Mouse (Mus musculus): ENCODE measurements around the gene Hpd.

Gene Hpd

DNA sequence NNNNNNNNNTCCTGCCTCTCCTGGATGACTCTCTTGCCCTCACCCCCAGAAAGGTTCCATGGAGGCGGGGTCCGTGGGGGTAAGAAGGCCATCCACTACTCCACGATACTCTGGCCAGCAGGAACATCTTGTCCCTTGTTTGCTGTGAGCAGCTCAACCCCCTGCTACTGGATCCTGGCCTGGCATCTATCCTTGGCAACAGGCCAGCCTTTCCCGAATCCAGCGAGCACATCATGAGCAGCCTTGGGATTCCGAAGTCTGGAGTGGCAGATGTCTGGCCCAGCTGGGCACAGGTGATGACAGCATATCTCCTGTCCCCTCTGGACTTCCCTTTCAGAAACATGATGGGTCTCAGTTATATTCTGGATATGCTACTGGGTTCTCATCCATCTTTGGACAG lies 3.4 kb upstream of the Hpd start:
- DNase-seq = peak; percentile 76

DNA sequence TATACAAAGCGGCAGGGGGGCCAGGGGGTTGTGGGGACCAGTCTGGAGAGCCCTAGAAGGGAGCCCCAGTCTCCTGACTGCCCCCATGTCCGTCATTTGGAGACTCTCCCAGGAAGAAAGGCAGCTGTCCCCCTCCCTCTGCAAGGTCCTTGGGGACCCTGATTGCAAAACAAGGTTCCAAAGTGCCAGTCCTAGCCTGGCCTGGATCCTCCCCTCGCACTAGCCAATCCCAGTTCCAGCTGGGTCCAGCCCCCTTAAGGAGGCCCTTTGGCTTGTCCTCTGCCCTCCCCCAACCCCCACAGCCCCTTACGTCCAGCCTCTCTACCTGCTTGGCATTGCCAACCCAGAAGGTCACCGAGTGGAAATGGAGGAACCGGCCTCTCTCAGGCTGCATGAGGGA lies 991 bp downstream of the Hpd start:
- DNase-seq = peak; percentile 84

DNA sequence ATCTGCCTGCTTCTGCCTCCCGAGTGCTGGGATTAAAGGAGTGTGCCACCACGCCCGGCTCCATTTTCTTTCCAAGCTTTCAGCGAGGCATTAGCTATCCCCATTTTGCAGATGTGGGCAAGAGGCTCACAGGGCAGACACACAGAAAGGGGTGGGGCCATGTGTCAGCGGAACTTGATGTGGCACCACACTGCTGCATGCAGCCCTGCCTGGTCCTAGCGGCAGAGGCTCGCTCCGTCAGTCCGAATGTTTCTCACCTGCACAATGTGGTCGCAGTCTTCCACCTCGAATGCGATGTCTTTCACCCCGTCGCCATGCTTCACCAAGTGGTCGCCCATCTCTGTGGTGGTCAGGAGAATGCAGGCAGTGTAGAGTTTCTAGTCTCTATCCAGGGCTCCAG lies 2.1 kb downstream of the Hpd start:
- DNase-seq = no peak

DNA sequence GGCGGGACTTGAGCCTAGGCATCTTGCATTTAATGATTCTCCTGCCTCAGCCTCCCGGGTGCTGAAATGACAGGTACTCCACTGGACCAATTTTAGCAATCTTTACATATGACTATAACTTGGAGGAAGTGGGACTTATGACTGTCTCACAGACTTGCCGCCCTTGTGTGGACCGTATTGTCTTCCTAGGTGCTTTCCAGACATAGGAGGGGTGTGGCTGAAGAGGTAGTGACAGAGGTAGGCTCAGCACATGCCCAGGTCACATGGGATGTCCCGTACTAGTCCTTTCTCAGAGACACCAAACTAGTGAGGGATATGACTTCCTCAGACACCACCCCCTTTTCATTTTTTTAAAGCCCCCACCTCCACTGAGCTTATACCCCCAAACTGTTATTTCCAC lies 3.7 kb downstream of the Hpd start:
- DNase-seq = no peak

GRCm38 (mm10) chr5:123171646-123172350 lies 10.7 kb downstream of the Hpd start:
- DNase-seq = peak; percentile 90

- no peak for DNase-seq
These were observed 12.2 kb downstream of the Hpd start for GRCm38 (mm10) chr5:123170365-123170764.

DNA sequence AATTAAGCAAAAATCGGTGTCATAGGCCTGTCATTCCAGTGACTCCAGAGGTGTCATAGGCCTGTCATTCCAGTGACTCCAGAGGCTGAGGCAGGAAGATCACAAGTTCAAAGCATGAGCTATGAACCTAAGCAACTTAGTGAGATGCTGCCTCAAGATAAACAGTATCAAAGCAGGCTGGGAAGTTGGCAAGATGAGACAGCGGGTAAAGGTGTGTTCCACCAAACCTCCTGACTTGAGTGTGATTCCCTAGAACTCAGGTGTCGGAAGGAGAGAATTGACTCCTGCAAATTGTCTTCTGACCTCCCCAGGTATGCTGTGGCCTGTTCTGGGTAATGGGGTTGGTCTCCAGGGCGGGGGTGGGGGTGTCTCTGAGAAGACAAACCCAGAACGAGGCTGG lies 13.2 kb downstream of the Hpd start, which contains the start of gene Psmd9:
Psmd9 (plus strand) TSS at position 130 of the 400 bp plus-strand sequence.
- no peak for DNase-seq

DNA sequence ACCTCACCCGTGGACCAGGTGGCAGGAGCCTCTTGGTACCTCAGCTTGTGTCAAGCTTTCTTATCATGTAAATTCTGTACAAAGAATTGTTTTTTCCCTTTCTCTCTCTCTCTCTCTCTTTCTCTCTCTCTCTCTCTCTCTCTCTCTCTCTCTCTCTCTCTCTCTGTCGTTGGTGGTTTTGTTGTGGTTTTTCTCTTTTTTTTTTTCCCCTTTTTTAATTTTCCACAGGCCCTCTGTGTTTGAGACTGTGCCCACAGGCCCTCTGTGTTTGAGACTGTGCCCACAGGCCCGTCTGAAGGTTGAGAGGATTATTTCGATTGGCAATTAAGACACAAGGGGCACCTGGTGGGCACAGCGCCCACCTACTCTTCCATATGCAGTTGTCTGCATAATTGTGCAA lies 14.9 kb downstream of the Hpd start:
- no peak for DNase-seq

GRCm38 (mm10) chr5:123166437-123166836 lies 16.1 kb downstream of the Hpd start:
- no peak for DNase-seq

DNA sequence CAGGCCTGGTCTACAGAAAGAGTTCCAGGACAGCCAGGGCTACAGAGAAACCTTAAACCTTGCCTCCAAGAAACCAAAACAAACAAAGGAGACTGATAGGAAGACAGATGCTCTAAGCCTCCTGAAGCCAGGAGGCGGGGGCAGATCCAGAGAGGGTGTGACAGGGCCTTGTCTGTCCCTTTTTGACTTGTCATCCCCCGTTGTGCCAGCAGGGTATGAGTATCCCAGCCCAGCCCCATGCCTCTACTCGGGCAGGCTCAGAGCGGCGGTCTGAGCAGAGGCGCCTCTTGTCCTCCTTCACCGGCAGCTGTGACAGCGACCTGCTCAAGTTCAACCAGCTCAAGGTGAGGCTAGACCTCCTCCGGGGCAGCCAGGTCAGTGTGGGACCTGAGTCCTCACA lies 19.6 kb downstream of the Hpd start:
- no peak for DNase-seq

DNA sequence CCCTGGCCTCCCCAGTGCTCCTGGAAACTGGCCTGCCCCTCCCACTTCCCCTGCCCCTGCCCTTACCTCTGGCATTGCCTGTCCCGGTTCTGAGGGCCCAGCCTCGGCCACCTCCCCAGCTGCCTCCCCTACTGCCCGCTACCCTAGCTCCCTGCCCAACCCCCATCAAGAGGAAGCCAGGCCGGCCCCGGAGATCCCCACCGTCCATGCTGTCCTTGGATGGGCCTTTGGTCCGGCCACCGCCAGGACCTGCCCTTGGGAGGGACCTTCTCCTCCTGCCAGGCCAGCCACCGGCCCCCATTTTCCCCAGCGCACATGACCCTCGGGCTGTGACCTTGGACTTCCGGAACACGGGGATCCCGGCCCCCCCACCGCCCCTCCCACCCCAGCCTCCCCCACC lies 22.2 kb downstream of the Hpd start:
- no peak for DNase-seq

GRCm38 (mm10) chr5:123159866-123160265 lies 22.7 kb downstream of the Hpd start:
- no peak for DNase-seq

DNA sequence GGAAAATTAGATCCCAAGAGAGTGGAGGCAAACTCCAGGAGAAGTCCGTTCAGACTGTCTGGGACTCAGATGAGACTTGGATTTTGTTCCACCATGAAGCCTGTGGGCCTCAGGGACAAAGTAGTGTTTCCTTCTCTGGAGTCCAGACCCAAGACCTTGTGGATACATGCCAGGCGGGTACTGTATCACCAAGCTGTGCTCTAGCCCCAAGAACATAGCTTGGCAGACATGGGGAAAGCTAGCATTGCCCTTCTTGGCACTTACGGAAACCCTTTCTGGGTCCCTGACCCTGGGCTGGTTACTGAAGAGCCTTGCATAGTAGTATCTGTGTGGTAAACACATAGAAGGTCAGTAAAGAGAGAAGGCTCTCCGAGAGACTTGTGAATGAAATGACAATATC lies 23.1 kb downstream of the Hpd start:
- DNase-seq = no peak

GRCm38 (mm10) chr5:123157972-123158371 lies 24.6 kb downstream of the Hpd start:
- DNase-seq = no peak

DNA sequence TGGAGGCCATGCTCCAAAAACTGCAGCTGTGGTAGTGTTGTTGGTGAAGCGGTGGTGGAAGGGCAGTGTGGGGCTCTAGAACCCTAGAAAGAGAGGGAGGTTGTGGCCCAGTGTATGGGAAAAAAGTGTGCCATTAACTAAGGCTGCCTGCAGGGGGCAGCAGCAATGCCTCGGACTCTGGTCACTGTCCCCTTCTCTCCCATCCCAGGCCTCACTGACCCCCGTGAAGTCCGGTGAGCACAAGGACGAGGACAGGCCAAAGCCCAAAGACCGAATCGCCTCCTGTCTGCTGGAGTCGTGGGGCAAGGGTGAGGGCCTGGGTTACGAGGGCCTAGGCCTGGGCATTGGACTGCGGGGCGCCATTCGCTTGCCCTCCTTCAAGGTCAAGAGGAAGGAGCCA lies 25.8 kb downstream of the Hpd start:
- no peak for DNase-seq

DNA sequence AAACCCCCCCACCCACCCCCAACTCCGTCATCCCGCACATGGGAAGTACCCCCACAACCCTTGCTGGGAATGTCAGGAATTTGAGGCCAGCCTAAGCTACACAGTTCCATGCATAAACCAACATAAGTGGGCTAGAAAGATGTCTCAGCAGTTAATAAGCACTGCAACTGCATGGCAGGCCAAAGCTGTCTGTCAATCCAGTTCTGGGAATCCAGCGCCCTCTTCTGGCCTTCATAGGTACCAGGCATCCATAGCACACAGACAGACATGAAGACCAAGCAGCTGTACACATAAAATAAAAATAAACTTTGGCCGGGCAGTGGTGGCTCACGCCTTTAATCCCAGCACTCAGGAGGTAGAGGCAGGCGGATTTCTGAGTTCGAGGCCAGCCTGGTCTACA lies 27.1 kb downstream of the Hpd start:
- peak; percentile 82 for DNase-seq

DNA sequence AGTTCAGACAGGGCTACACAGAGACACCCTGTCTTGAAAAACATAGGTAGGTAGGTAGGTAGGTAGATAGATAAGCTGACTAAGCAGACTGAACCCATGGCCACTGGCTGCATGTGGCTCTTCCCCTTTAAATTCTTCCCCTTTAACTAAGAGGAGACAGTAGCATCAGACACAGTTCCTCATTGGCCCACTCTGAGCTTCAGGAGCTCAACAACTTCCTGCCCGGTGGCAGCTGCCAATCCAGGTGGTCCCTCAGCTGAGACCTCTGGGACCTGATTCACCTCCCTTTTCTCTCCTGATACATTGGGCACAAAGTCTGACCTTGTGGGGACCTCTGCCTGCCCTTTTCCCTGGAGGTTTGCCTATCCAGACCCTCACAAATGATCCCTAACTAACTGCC lies 29.6 kb downstream of the Hpd start:
- DNase-seq = no peak

DNA sequence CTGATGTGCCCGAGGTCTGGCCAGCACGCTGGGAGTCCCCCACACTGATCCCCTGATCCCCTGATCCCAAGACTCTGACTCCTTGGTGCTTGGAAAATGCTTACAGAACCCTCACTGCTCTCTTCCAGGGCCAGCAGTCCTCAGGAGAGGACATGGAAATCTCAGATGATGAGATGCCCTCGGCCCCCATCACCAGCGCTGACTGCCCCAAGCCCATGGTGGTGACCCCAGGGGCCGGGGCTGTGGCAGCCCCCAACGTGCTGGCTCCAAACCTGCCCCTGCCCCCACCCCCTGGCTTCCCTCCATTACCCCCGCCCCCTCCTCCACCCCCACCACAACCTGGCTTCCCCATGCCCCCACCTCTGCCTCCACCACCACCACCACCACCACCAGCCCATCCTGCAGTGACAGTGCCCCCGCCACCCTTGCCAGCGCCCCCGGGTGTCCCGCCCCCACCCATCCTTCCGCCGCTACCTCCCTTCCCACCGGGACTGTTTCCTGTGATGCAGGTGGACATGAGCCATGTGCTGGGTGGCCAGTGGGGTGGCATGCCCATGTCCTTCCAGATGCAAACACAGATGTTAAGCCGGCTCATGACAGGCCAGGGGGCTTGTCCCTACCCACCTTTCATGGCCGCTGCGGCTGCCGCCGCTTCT lies 30.7 kb downstream of the Hpd start:
- no peak for DNase-seq

DNA sequence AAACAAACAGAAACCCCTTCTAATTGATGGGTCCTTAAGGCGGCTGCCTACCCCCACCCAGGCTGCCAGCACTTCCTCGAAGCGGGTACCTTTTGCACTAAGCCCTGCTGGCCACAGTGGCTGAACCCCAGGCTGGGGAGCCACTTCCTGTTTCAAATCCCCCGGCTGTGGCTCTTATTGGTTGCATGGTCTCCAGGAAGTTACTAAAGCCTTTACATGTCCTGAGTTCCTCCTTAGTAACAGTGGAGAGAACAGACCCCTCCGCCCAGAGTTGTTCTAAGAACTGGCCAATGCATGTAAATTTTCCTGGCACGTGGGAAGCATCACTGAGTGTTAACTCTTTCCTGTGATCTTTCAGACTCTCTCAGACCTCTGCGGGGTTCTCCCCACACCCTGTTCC lies 31.4 kb downstream of the Hpd start:
- peak; percentile 52 for DNase-seq

DNA sequence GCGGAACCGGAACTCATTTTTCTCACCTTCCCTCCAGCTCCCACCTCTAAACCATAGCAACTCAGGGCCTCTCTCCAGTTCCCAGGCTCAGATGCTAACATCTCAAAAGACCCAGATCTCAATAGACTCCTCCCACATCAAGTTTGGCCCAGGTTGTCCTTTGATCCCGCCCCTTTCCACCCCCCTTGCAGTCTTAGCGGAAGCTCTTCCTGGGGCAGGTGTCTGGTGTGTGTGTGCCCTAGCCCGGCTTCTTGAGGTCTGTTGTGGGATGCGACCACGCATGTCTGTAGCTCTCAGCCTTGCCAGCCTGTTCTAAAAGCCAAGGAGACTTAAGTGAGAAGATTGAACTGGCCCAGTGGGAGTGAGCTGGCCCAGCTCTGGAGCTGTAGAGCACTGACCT lies 31.9 kb downstream of the Hpd start:
- DNase-seq = no peak

DNA sequence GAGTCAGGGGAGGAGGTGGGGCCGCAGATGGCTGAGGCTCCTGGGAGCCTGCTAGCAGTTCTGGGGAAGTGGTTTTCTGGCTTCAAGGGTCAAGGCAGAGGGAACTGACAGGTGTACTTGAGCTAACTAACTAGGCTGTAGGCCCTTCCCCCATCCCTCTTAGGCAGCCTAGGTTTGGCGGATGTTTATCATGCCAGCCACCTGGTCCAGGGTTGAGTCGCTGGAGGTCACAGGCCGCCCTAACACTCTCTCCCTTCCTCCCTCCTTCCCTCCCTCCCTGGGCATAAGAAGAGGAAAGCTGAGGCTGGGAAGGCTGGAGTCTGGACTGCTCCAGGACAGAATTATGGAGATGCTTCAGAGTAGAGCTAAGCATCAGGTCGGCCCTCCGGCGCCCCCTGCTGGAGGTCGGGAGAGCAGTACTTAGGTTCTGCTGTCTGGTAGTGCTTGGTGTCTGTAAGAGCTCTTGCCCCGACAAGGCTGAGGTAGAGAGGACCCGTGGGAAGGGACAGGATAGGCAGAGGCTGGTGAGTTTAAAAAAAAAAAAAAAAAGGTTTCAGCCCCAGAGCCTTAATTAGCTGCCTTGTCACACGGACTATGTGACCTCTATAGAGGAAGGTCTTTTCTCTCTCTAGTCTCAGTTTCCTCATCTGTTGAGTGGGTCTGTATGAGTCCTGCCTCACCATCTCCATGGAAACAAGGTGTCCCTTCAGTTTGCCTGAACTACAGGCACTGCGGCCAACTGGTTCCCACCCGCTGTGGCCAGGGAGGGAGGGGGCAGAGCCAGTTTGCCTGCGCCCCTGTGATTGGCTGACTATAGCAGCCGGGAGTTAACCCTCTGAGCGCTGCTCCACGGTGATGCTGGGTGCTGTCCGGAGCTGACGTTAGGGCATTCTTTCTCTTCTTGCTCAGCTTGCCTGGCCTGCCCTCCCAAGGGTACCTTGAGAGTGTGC lies 32.8 kb downstream of the Hpd start:
- peak; percentile 92 for DNase-seq

- no peak for DNase-seq
These were observed 34.3 kb downstream of the Hpd start for GRCm38 (mm10) chr5:123148073-123148722.

- no peak for DNase-seq
These were observed 35.0 kb downstream of the Hpd start for GRCm38 (mm10) chr5:123147569-123147968.

All from kidney, postnatal 14 days (tissue).